Mouse (Mus musculus): Measurements from ENCODE around the gene Akap6.

GRCm38 (mm10) chr12:52664944-52665343, 34.2 kb upstream of the Akap6 start:
- no peak for TF ChIP-seq POLR2A (IDR thresholded peaks at IDR 0.05; ENCODE audit: borderline replicate concordance, extremely low read depth, insufficient read depth, insufficient read length, poor library complexity, severe bottlenecking)
- no peak for TF ChIP-seq CTCF (IDR thresholded peaks at IDR 0.05; ENCODE audit: borderline replicate concordance, extremely low read depth, insufficient read depth, insufficient read length)
